Mouse (Mus musculus): Measurements from ENCODE around the gene Dctn1. TPM values are rescaled to one million over a fixed set of nuclear protein-coding genes. Genes with fewer than 3 reads are reported as not detected.

The Dctn1 gene
- polyA plus RNA-seq, 1 experiment from 2014 or later = 81.7 TPM

- DNase-seq (ENCODE audit: low spot score, missing footprints) = no peak
Observed at GRCm38 (mm10) chr6:83247153-83247552, 81.4 kb downstream of the Dctn1 start.

More at GRCm38 (mm10) chr6:83247153-83247552, 81.4 kb downstream of the Dctn1 start:
- Histone ChIP-seq H3K9ac (ENCODE audit: low read length) (no peak overlapping the region), H3K4me1 (ENCODE audit: control insufficient read depth, insufficient read depth, low read length) (no peaks in the 10 kb centered on the region), H3K9me3 (ENCODE audit: control insufficient read depth, low read length) (no peaks in the 10 kb centered on the region), H3K4me3 (ENCODE audit: low read depth, low read length) (no peak overlapping the region), H3K27ac (ENCODE audit: low read depth, low read length) (no peak overlapping the region), H3K27me3 (ENCODE audit: control insufficient read depth, insufficient read depth, low read length) (no peaks in the 10 kb centered on the region), H3K36me3 (ENCODE audit: control insufficient read depth, insufficient read depth, low read length) (no peaks in the 10 kb centered on the region), H3K4me2 (no peak overlapping the region)
- 84% methylated on average over 2 of the region's 2 CpGs for WGBS
- ATAC-seq (ENCODE audit: low FRiP score) = no peak

Other genes with a start within 250 kb of the Dctn1 start
- 0.91 and 1.1 TPM in 2 replicates for gene Sema4f, start 226.2 kb upstream of the Dctn1 start, polyA plus RNA-seq (2014; fragmentation: Nextera tagmentation; extraction: Ambion mirVana)
- gene M1ap, start 219.0 kb upstream of the Dctn1 start, polyA plus RNA-seq (2014; fragmentation: Nextera tagmentation; extraction: Ambion mirVana) = 0.18 TPM in 1 of 2 replicates, not detected in the other
- gene Dok1, start 132.4 kb upstream of the Dctn1 start, polyA plus RNA-seq (2014; fragmentation: Nextera tagmentation; extraction: Ambion mirVana) = 4.0 and 5.2 TPM in 2 replicates
- 6.6 and 6.8 TPM in 2 replicates for gene Loxl3, start 131.7 kb upstream of the Dctn1 start, polyA plus RNA-seq (2014; fragmentation: Nextera tagmentation; extraction: Ambion mirVana)
- gene Aup1, start 111.4 kb upstream of the Dctn1 start, polyA plus RNA-seq (2014; fragmentation: Nextera tagmentation; extraction: Ambion mirVana) = 109 and 111 TPM in 2 replicates
- 28.2 and 30.0 TPM in 2 replicates for gene Htra2, start 110.6 kb upstream of the Dctn1 start, polyA plus RNA-seq (2014; fragmentation: Nextera tagmentation; extraction: Ambion mirVana)
- gene Dqx1, start 108.1 kb upstream of the Dctn1 start, polyA plus RNA-seq (2014; fragmentation: Nextera tagmentation; extraction: Ambion mirVana) = 0.43 and 0.68 TPM in 2 replicates
- gene Tlx2, start 95.6 kb upstream of the Dctn1 start, polyA plus RNA-seq (2014; fragmentation: Nextera tagmentation; extraction: Ambion mirVana) = not detected in 2 replicates
- gene Pcgf1, start 88.1 kb upstream of the Dctn1 start, polyA plus RNA-seq (2014; fragmentation: Nextera tagmentation; extraction: Ambion mirVana) = 31.5 and 35.5 TPM in 2 replicates
- 0.44 TPM in 1 of 2 replicates, not detected in the other for gene Lbx2, start 79.6 kb upstream of the Dctn1 start, polyA plus RNA-seq (2014; fragmentation: Nextera tagmentation; extraction: Ambion mirVana)
- gene Ccdc142, start 64.3 kb upstream of the Dctn1 start, polyA plus RNA-seq (2014; fragmentation: Nextera tagmentation; extraction: Ambion mirVana) = 0.83 and 1.00 TPM in 2 replicates
- gene Gm42688, start 64.3 kb upstream of the Dctn1 start, polyA plus RNA-seq (2014; fragmentation: Nextera tagmentation; extraction: Ambion mirVana) = 1.2 and 2.3 TPM in 2 replicates
- 120 and 130 TPM in 2 replicates for gene Mrpl53, start 56.9 kb upstream of the Dctn1 start, polyA plus RNA-seq (2014; fragmentation: Nextera tagmentation; extraction: Ambion mirVana)
- gene Mogs, start 50.4 kb upstream of the Dctn1 start, polyA plus RNA-seq (2014; fragmentation: Nextera tagmentation; extraction: Ambion mirVana) = 21.6 and 23.4 TPM in 2 replicates
- gene Wbp1, start 44.4 kb upstream of the Dctn1 start, polyA plus RNA-seq (2014; fragmentation: Nextera tagmentation; extraction: Ambion mirVana) = 134 and 153 TPM in 2 replicates
- gene Ino80b, start 40.5 kb upstream of the Dctn1 start, polyA plus RNA-seq (2014; fragmentation: Nextera tagmentation; extraction: Ambion mirVana) = 18.8 and 19.4 TPM in 2 replicates
- gene Rtkn, start 30.5 kb upstream of the Dctn1 start, polyA plus RNA-seq (2014; fragmentation: Nextera tagmentation; extraction: Ambion mirVana) = 13.6 and 16.6 TPM in 2 replicates
- gene Wdr54, start 9.5 kb upstream of the Dctn1 start, polyA plus RNA-seq (2014; fragmentation: Nextera tagmentation; extraction: Ambion mirVana) = 11.1 and 13.7 TPM in 2 replicates
- gene 1700003E16Rik, start 9.5 kb upstream of the Dctn1 start, polyA plus RNA-seq (2014; fragmentation: Nextera tagmentation; extraction: Ambion mirVana) = 1.7 TPM in 2 replicates
- gene Slc4a5, start 53.9 kb downstream of the Dctn1 start, polyA plus RNA-seq (2014; fragmentation: Nextera tagmentation; extraction: Ambion mirVana) = 0.52 and 0.68 TPM in 2 replicates
- gene Mthfd2, start 160.0 kb downstream of the Dctn1 start, polyA plus RNA-seq (2014; fragmentation: Nextera tagmentation; extraction: Ambion mirVana) = 48.0 and 51.6 TPM in 2 replicates
- gene Mob1a, start 160.1 kb downstream of the Dctn1 start, polyA plus RNA-seq (2014; fragmentation: Nextera tagmentation; extraction: Ambion mirVana) = 73.7 and 82.0 TPM in 2 replicates
- gene Bola3, start 183.2 kb downstream of the Dctn1 start, polyA plus RNA-seq (2014; fragmentation: Nextera tagmentation; extraction: Ambion mirVana) = 134 and 144 TPM in 2 replicates

Measured in midbrain, embryonic 11.5 days (tissue).